Mouse (Mus musculus) kidney, postnatal 0 days (tissue): Measurements from ENCODE around the gene Rplp2. TPM values are rescaled to one million over a fixed set of nuclear protein-coding genes. Genes with fewer than 3 reads are reported as not detected.
A peak's percentile ranks its signal among the peaks of the same experiment; 100 is the strongest.

Experiments used
- ATAC-seq: fragments of 200-750 bp; cut with Nextera tagmentation; replicated peaks from 2 replicates; pipeline ENCODE4 v1.8.0; 2017; ENCODE audit warnings: low read depth, moderate number of reproducible peaks, moderate TSS enrichment, moderate library complexity; ENCODE audit not compliant: low FRiP score
- DNase-seq: peaks from one replicate; pipeline ENCODE4 v3.0.0-alpha.2; 2016; ENCODE audit warnings: low spot score
- H3K27ac ChIP-seq: fragments of 300-500 bp; sonication (generic); 2 replicates; pipeline ENCODE4 v1.5.1; 2014; ENCODE audit warnings: mild to moderate bottlenecking
- H3K27me3 ChIP-seq: fragments of 300-500 bp; sonication (generic); 2 replicates; pipeline ENCODE4 v1.6.1; 2014; ENCODE audit warnings: low read length, mixed read lengths; ENCODE audit not compliant: insufficient read depth
- H3K36me3 ChIP-seq: fragments of 300-500 bp; sonication (generic); 2 replicates; pipeline ENCODE4 v1.6.1; 2014; ENCODE audit warnings: low read length, mixed read lengths; ENCODE audit not compliant: insufficient read depth
- H3K4me1 ChIP-seq: fragments of 300-500 bp; sonication (generic); replicated peaks from 2 replicates; pipeline ENCODE4 v1.6.1; 2014; ENCODE audit warnings: antibody characterized with exemption, low read length, mixed read lengths; ENCODE audit not compliant: insufficient read depth
- H3K4me2 ChIP-seq: fragments of 300-500 bp; sonication (generic); 2 replicates; pipeline ENCODE4 v1.6.1; 2014; ENCODE audit warnings: mild to moderate bottlenecking, low read length, moderate library complexity, mixed read lengths
- H3K4me3 ChIP-seq: fragments of 300-500 bp; sonication (generic); replicated peaks from 2 replicates; pipeline ENCODE4 v1.5.1; 2014; ENCODE audit warnings: low read depth, low read length
- H3K9ac ChIP-seq: fragments of 300-500 bp; sonication (generic); 2 replicates; pipeline ENCODE4 v1.6.1; 2014; ENCODE audit warnings: low read depth, low read length
- H3K9me3 ChIP-seq: fragments of 300-500 bp; sonication (generic); replicated peaks from 2 replicates; pipeline ENCODE4 v1.6.1; 2016; ENCODE audit warnings: low read length, inconsistent platforms, mixed read lengths
- CTCF ChIP-seq: IDR thresholded peaks from 2 replicates; pipeline ENCODE4 v1.5.1; 2016; ENCODE audit warnings: antibody characterized with exemption, low read depth, mild to moderate bottlenecking, moderate library complexity
- WGBS: fragments of 180-500 bp; shearing (Covaris S2); extraction: QIAGEN DNeasy Blood & Tissue Kit; methylation state at CpG from one replicate; pipeline ENCODE4 v1.1.7; 2014; 5-methylcytosine and 5-hydroxymethylcytosine counted together
- polyA plus RNA-seq: library from polyadenylated mRNA; unstranded; fragments of >200 nt; fragmentation: Nextera tagmentation; extraction: Ambion mirVana; gene quantifications from 2 replicates; pipeline ENCODE4 v1.2.1, GENCODE M21; 2015

Gene Rplp2
- polyA plus RNA-seq, 1 experiment from 2014 or later = 1,595 TPM

DNA sequence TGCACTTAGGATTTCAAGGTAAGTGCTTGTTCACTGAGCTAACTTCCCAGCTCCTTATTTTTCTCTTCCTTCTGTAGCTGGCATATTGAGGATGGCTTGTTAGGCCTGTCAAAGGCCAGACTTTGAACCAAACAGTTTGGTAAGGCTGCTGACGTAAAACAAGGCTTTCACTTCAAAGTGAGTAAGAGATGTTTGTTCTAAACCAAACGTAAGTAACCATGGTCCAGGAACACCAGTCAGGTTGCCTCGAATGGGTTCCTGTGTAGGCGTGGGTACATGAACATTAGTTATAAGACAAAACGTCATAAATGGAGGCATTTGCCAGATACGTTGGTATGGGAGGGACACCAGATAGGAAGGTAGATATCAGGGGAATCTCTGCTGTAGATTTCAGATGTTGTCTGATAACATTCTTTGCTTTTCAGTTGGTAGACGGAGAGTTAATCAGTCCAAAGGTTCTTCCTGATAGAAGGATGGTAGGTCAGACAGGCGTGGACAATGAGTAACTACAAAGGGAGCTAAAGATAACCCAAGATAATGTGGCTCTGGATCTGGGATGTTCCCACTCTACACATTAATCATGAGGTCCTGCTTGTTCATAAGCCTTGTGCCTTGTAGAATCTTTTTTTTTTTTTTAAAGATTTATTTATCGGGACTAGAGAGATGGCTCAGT, 27.0 kb upstream of the Rplp2 start:
- H3K27ac ChIP-seq = no peak overlapping the region
- no peak for ATAC-seq
- WGBS = 78% methylated on average over 9 of the region's 9 CpGs

GRCm38 (mm10) chr7:141423811-141424210, 23.4 kb upstream of the Rplp2 start:
- Histone ChIP-seq H3K27ac (no peak overlapping the region), H3K4me3 (no peak overlapping the region), H3K4me2 (no peak overlapping the region), H3K4me1 (no peaks in the 10 kb centered on the region), H3K27me3 (no peaks in the 10 kb centered on the region), H3K9ac (no peak overlapping the region), H3K36me3 (no peaks in the 10 kb centered on the region), H3K9me3 (no peaks in the 10 kb centered on the region)
- DNase-seq (no peak), ATAC-seq (no peak)
- TF ChIP-seq CTCF = no peak
- 56% methylated on average over 4 of the region's 4 CpGs for WGBS

More for the DNA sequence above, 27.0 kb upstream of the Rplp2 start:
- Histone ChIP-seq H3K36me3 (no peaks in the 10 kb centered on the region), H3K4me3 (no peak overlapping the region), H3K4me1 (no peaks in the 10 kb centered on the region; the same call in 1 of the 2 replicates), H3K9ac (no peak overlapping the region), H3K9me3 (no peaks in the 10 kb centered on the region), H3K4me2 (no peak overlapping the region), H3K27me3 (no peaks in the 10 kb centered on the region)
- DNase-seq = no peak
- no peak for TF ChIP-seq CTCF

DNA sequence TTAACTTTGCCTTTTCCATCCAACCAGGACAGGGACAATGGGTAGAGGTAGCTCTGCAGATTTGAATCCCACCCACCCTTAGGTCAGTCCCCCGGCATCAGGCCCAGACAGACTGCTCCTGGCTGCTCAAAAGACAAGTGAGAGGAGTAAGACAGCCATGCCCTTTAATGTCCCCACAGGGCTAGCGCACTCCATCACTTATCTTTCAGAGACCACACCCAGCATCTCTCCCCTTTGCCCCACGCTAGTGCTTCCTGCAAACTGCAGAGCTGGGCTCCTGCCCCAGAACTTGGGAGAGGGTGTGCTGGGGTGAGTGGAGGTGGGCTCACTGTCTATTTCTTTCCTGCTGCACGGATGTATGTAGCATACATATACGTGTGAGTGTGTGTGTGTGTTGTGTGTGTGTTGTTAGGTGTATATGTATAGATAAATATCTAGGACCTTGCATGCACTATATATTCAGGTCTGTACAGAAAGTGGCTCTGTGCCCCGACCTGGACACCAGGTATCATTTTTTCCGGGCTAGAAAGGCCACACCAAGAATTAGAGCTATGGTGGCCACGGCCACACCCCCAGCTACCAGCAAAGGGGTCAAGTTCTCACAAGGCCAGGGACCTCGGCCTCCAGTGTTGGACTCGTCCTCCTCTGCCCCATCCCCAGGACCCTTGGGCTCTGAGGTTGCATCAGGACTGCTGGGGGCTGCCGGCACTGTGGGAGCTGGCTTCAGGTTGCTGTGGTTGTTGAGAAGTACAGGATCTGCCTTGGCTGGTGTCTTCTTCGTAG, 20.0 kb upstream of the Rplp2 start:
- ATAC-seq = no peak
- Histone ChIP-seq H3K9ac (no peak overlapping the region), H3K27me3 (no peaks in the 10 kb centered on the region), H3K4me3 (no peak overlapping the region), H3K4me2 (no peak overlapping the region), H3K9me3 (no peaks in the 10 kb centered on the region), H3K4me1 (no peaks in the 10 kb centered on the region), H3K36me3 (peaks cover 16% of the 10 kb centered on the region; the same call in 1 of the 2 replicates), H3K27ac (no peak overlapping the region)
- no peak for DNase-seq
- 83% methylated on average over 12 of the region's 12 CpGs for WGBS
- no peak for TF ChIP-seq CTCF

- DNase-seq (no peak), ATAC-seq (no peak)
- 52% methylated on average over 5 of the region's 5 CpGs for WGBS
- Histone ChIP-seq H3K9ac (no peak overlapping the region), H3K4me3 (no peak overlapping the region), H3K36me3 (peaks cover 23% of the 10 kb centered on the region; the same call in 1 of the 2 replicates), H3K4me2 (0 out of 2 replicates have a peak overlapping the region, but pooled peaks have one; percentile 23), H3K27ac (no peak overlapping the region), H3K9me3 (no peaks in the 10 kb centered on the region), H3K4me1 (no peaks in the 10 kb centered on the region), H3K27me3 (no peaks in the 10 kb centered on the region)
- TF ChIP-seq CTCF = no peak
These were observed 18.5 kb upstream of the Rplp2 start for GRCm38 (mm10) chr7:141428701-141429100.

DNA sequence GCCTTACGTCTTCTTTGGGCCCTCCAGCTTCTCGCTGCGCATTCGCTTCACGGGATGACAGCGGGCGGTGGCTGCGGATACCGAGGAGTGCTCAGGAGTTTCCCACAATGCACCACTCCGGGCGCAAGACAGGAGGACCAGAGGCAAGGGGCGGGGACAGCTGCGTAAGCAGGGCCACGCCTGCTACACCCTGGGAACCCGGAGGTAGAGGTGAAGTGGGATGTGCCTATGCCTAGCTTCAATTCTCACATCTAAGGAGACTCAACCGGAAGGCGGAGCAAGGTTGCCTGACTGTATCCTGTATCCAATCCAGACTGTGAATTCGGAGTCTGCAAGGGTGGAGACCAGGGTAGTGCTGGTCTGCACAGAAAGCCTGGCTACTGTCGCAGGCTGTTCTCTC, 17.9 kb upstream of the Rplp2 start, which contains the start of gene Cend1:
Cend1 (minus strand) TSS at position 182 of the 400 bp plus-strand sequence.
- Histone ChIP-seq H3K27ac (no peak within 1 kb of the TSS), H3K36me3 (peaks cover 23% of the 10 kb centered on the region; the same call in 1 of the 2 replicates), H3K9me3 (no peaks in the 10 kb centered on the region), H3K4me2 (0 out of 2 replicates have a peak within 1 kb of the TSS, but pooled peaks have one; percentile 23), H3K4me3 (no peak within 1 kb of the TSS), H3K4me1 (peaks cover 3% of the 10 kb centered on the region; the same call in 1 of the 2 replicates), H3K9ac (no peak within 1 kb of the TSS), H3K27me3 (no peaks in the 10 kb centered on the region)
- TF ChIP-seq CTCF = no peak
- ATAC-seq (peak; percentile 54), DNase-seq (peak; percentile 61)
- 5% methylated on average over 19 of the region's 19 CpGs for WGBS

DNA sequence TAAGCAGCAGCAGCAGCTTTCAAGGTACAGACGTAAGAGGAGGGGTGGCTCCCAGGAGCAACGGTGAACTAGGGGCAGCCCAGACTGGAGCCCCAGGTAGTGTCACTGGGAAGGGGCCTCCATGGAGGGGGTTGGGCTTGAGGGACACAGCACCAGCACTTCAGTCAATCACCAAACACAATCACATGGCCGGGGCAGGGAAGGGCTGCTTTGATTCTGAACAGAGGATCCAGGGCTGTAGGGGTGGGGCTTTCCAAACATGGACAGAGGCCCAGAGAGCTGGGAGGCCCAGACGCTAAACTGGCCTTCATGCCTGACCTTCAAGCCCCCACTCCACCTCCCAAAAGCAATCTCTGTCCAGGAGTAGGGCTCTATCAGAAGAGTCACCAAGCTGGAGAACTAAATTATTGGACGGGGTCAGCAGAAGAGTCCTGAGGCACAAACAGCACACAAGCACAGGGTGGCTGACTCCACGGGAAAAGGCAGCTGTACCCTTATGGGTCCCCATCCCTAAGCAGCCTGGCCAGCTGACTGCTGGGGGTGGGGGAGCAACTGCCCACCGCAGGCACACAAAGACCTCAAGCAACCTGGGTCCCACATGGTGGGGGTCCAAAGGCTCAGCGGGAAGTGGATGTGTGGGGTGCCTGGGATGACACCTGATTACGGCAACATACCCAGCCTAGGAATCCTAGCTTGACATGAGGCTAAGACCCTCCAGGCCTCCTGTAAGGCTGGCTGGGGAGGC, 17.2 kb upstream of the Rplp2 start:
- Histone ChIP-seq H3K4me1 (peaks cover 9% of the 10 kb centered on the region), H3K27me3 (no peaks in the 10 kb centered on the region), H3K4me3 (no peak overlapping the region), H3K36me3 (peaks cover 23% of the 10 kb centered on the region; the same call in 1 of the 2 replicates), H3K9me3 (no peaks in the 10 kb centered on the region), H3K4me2 (no peak overlapping the region), H3K9ac (no peak overlapping the region), H3K27ac (no peak overlapping the region)
- no peak for ATAC-seq
- TF ChIP-seq CTCF = no peak
- DNase-seq = no peak
- WGBS = 63% methylated on average over 9 of the region's 9 CpGs
